Mouse (Mus musculus) forebrain, embryonic 11.5 days (tissue): ENCODE data around the gene Sap30bp. TPM values are rescaled to one million over a fixed set of nuclear protein-coding genes. Genes with fewer than 3 reads are reported as not detected.
A peak's percentile ranks its signal among the peaks of the same experiment; 100 is the strongest.

Experiments
- ATAC-seq: fragments of 200-750 bp; cut with Nextera tagmentation; replicated peaks from 2 replicates; pipeline ENCODE4 v1.8.0; 2017; ENCODE audit warnings: moderate TSS enrichment; ENCODE audit not compliant: low FRiP score
- DNase-seq: peaks from one replicate; pipeline ENCODE4 v3.0.0-alpha.2; 2017; ENCODE audit warnings: low spot score
- H3K27ac ChIP-seq: fragments of 300-500 bp; sonication (generic); 2 replicates; pipeline ENCODE4 v1.5.1; 2014; ENCODE audit warnings: low read depth, low read length
- H3K27me3 ChIP-seq: fragments of 300-500 bp; sonication (generic); 2 replicates; pipeline ENCODE4 v1.6.1; 2014; ENCODE audit warnings: mild to moderate bottlenecking, low read length, mixed read lengths; ENCODE audit not compliant: control insufficient read depth, insufficient read depth
- H3K36me3 ChIP-seq: fragments of 300-500 bp; sonication (generic); 2 replicates; pipeline ENCODE4 v1.6.1; 2014; ENCODE audit warnings: mild to moderate bottlenecking, low read length, moderate library complexity, mixed read lengths; ENCODE audit not compliant: control insufficient read depth, insufficient read depth
- H3K4me1 ChIP-seq: fragments of 300-500 bp; sonication (generic); replicated peaks from 2 replicates; pipeline ENCODE4 v1.6.1; 2014; ENCODE audit warnings: low read length, mixed read lengths; ENCODE audit not compliant: control insufficient read depth, insufficient read depth
- H3K4me2 ChIP-seq: fragments of 300-500 bp; sonication (generic); 2 replicates; pipeline ENCODE4 v1.6.1; 2014; ENCODE audit warnings: low read depth, mild to moderate bottlenecking, low read length, moderate library complexity, mixed read lengths; ENCODE audit not compliant: severe bottlenecking
- H3K4me3 ChIP-seq: fragments of 300-500 bp; sonication (generic); 2 replicates; pipeline ENCODE4 v1.5.1; 2014; ENCODE audit warnings: low read depth, low read length
- H3K9ac ChIP-seq: fragments of 300-500 bp; sonication (generic); 2 replicates; pipeline ENCODE4 v1.6.1; 2014; ENCODE audit warnings: low read length
- H3K9me3 ChIP-seq: fragments of 300-500 bp; sonication (generic); 2 replicates; pipeline ENCODE4 v1.6.1; 2016; ENCODE audit warnings: low read length, mixed read lengths; ENCODE audit not compliant: control insufficient read depth
- WGBS: fragments of 180-500 bp; shearing (Covaris S2); extraction: QIAGEN DNeasy Blood & Tissue Kit; methylation state at CpG from one replicate; pipeline ENCODE4 v1.1.7; 2014; 5-methylcytosine and 5-hydroxymethylcytosine counted together
- polyA plus RNA-seq: library from polyadenylated mRNA; unstranded; fragments of >200 nt; fragmentation: Nextera tagmentation; extraction: Ambion mirVana; gene quantifications from 2 replicates; pipeline ENCODE4 v1.2.1, GENCODE M21; 2014

The Sap30bp gene
- polyA plus RNA-seq, 1 experiment from 2014 or later: 55.2 TPM

DNA sequence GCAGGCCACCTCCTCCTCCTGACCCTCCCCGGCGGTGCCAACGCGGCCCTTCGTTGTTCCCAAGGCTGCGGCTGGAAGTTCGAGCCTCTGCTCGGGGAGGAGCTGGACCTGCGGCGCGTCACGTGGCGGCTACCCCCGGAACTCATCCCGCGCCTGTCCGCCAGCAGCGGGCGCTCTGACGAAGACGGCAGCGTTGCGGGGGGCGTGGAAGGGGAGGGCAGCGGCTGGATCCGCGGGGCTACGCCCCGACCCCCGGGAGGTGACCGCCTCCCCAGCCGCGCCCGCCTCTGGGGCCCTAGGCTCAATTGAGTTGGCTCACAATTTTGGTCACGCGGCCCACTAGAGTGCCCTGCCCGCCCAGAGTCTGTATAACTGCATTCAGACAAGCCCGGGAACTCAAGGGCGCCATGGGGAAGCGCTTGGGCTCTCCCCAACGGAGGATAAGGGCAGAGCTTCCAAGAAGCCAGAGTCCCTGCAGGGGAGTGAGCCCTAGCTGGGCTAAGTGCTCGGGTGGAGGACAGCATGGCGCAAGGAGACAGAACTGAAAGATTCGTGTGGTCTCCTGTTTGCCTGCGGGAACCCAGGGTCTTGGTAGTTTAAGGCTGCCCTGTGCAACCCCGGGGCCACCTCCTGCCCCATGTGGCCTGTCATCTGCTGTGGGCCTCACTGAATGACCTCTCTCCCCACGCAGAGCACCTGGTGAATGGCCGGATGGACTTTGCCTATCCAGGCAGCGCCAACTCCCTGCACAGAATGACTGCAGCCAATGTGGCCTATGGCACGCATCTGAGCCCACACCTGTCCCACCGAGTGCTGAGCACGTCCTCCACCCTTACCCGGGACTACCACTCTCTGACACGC, 72.0 kb downstream of the Sap30bp start:
- peak; percentile 92 for DNase-seq
- 6% methylated on average over 54 of the region's 54 CpGs for WGBS
- H3K4me2 ChIP-seq: peak overlapping the region; percentile 52
- peak overlapping the region; percentile 24 for H3K4me3 ChIP-seq
- peaks cover 23% of the 10 kb centered on the region for H3K4me1 ChIP-seq
- no peaks in the 10 kb centered on the region for H3K36me3 ChIP-seq
- no peaks in the 10 kb centered on the region for H3K9me3 ChIP-seq
- no peak overlapping the region for H3K27ac ChIP-seq
- peak overlapping the region; percentile 57 for H3K9ac ChIP-seq
- no peaks in the 10 kb centered on the region for H3K27me3 ChIP-seq
- peak; percentile 65 for ATAC-seq

DNA sequence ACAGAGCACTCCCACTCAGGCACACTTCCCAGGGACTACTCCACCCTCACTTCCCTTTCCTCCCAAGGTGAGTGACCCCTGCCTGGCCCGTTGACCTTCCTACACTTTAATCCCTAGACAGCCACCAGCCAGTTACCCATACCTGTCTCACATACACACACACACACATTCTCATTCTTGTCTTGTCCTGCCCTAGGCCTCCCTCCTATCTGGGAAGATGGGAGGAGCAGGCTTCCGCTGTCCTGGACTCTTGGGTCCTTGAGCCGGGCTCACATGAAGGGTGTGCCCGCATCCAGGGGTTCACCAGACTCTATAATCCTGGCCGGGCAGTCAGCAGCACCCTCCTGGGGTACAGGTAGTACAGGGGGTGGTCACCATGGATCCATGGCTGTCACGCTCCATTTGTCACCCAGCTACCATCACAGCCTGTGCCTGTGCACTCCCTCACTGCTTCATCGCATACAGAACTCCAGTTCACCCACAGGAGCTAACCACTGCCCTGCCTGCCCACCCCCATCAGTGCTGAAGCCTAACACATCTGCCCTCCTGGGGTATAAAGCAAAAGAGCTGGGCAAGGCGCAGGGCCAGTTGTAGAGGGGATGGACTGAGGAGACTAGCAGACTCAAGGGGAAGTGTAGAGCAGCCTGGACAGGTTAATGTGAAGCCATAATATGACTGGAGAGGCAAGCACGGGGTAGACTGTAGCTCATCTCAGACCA, 72.8 kb downstream of the Sap30bp start:
- no peaks in the 10 kb centered on the region for H3K27me3 ChIP-seq
- H3K4me1 ChIP-seq: peaks cover 15% of the 10 kb centered on the region
- H3K27ac ChIP-seq: no peak overlapping the region
- peak overlapping the region; percentile 11; the same call in 1 of the 2 replicates for H3K4me2 ChIP-seq
- whole genome bisulfite sequencing: 70% methylated on average over 9 of the region's 9 CpGs
- DNase-seq: no peak
- no peak overlapping the region; the same call in 1 of the 2 replicates for H3K4me3 ChIP-seq
- peak overlapping the region; percentile 57; the same call in 1 of the 2 replicates for H3K9ac ChIP-seq
- no peak for ATAC-seq
- H3K9me3 ChIP-seq: no peaks in the 10 kb centered on the region
- no peaks in the 10 kb centered on the region for H3K36me3 ChIP-seq

- no peak overlapping the region for H3K4me3 ChIP-seq
- H3K4me2 ChIP-seq: no peak overlapping the region
- WGBS: 88% methylated on average over 28 of the region's 28 CpGs
- ATAC-seq: no peak
- H3K9ac ChIP-seq: no peak overlapping the region
- DNase-seq: no peak
- H3K27me3 ChIP-seq: no peaks in the 10 kb centered on the region
- H3K27ac ChIP-seq: no peak overlapping the region
- H3K4me1 ChIP-seq: peaks cover 24% of the 10 kb centered on the region
- H3K36me3 ChIP-seq: no peaks in the 10 kb centered on the region
- H3K9me3 ChIP-seq: no peaks in the 10 kb centered on the region
These were observed 74.2 kb downstream of the Sap30bp start for GRCm38 (mm10) chr11:116007095-116007850.

- Histone ChIP-seq H3K36me3 (no peaks in the 10 kb centered on the region), H3K4me1 (peaks cover 28% of the 10 kb centered on the region), H3K9me3 (no peaks in the 10 kb centered on the region), H3K27ac (no peak overlapping the region), H3K4me2 (no peak overlapping the region), H3K9ac (no peak overlapping the region), H3K4me3 (no peak overlapping the region), H3K27me3 (no peaks in the 10 kb centered on the region)
- DNase-seq: no peak
- WGBS: 91% methylated on average over 11 of the region's 11 CpGs
- no peak for ATAC-seq
These were observed 75.3 kb downstream of the Sap30bp start for GRCm38 (mm10) chr11:116008411-116008810.

GRCm38 (mm10) chr11:116008832-116009375, 75.8 kb downstream of the Sap30bp start:
- H3K4me2 ChIP-seq: no peak overlapping the region
- no peaks in the 10 kb centered on the region for H3K27me3 ChIP-seq
- no peak overlapping the region for H3K27ac ChIP-seq
- no peak overlapping the region for H3K4me3 ChIP-seq
- DNase-seq (no peak), ATAC-seq (no peak)
- H3K4me1 ChIP-seq: peaks cover 28% of the 10 kb centered on the region
- H3K9me3 ChIP-seq: no peaks in the 10 kb centered on the region
- 91% methylated on average over 13 of the region's 13 CpGs for WGBS
- H3K36me3 ChIP-seq: no peaks in the 10 kb centered on the region
- H3K9ac ChIP-seq: no peak overlapping the region

- Histone ChIP-seq H3K9me3 (no peaks in the 10 kb centered on the region), H3K4me1 (peaks cover 27% of the 10 kb centered on the region), H3K27ac (no peak overlapping the region), H3K4me3 (no peak overlapping the region), H3K9ac (no peak overlapping the region), H3K36me3 (no peaks in the 10 kb centered on the region), H3K4me2 (no peak overlapping the region), H3K27me3 (no peaks in the 10 kb centered on the region)
- no peak for ATAC-seq
- WGBS: 91% methylated on average over 11 of the region's 11 CpGs
- DNase-seq: no peak
These were observed 76.6 kb downstream of the Sap30bp start for GRCm38 (mm10) chr11:116009661-116010060.

DNA sequence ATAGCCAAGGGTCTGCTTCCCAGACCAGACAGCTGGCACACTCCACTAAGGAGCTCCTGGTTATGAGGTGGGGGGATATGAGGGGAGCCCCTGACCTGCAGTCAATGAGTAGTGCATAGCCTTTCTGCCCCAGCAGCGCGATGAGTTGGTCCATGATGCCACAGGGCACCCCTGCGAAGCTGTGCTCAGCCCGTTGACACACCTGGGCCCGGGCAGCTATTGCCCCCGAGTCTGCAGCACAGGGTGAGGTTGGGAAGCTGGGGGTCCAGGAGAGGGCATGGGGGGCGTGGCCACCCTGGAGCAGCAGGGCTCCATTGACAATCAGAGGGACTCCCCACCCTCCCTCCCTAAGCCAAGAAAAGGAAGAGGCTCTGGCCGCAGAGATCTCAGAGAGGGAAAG, 77.1 kb downstream of the Sap30bp start:
- no peaks in the 10 kb centered on the region for H3K36me3 ChIP-seq
- H3K27me3 ChIP-seq: no peaks in the 10 kb centered on the region
- H3K9ac ChIP-seq: no peak overlapping the region
- DNase-seq (no peak), ATAC-seq (no peak)
- peaks cover 27% of the 10 kb centered on the region for H3K4me1 ChIP-seq
- no peak overlapping the region for H3K4me3 ChIP-seq
- no peaks in the 10 kb centered on the region for H3K9me3 ChIP-seq
- no peak overlapping the region for H3K27ac ChIP-seq
- H3K4me2 ChIP-seq: no peak overlapping the region
- 96% methylated on average over 8 of the region's 8 CpGs for WGBS

GRCm38 (mm10) chr11:116010948-116011347, 77.9 kb downstream of the Sap30bp start:
- no peaks in the 10 kb centered on the region for H3K9me3 ChIP-seq
- H3K36me3 ChIP-seq: no peaks in the 10 kb centered on the region
- no peak overlapping the region for H3K9ac ChIP-seq
- no peak overlapping the region for H3K4me3 ChIP-seq
- H3K4me2 ChIP-seq: no peak overlapping the region
- no peaks in the 10 kb centered on the region for H3K27me3 ChIP-seq
- 0 out of 2 replicates have a peak overlapping the region, but pooled peaks have one; percentile 12 for H3K27ac ChIP-seq
- DNase-seq: no peak
- 86% methylated on average over 5 of the region's 5 CpGs for WGBS
- peaks cover 19% of the 10 kb centered on the region; the same call in 1 of the 2 replicates for H3K4me1 ChIP-seq
- no peak for ATAC-seq
